Mouse (Mus musculus): Measurements from ENCODE around the gene Picalm. TPM values are rescaled to one million over a fixed set of nuclear protein-coding genes. Genes with fewer than 3 reads are reported as not detected.

The Picalm gene
- polyA plus RNA-seq, 1 experiment = 40.1 TPM

DNA sequence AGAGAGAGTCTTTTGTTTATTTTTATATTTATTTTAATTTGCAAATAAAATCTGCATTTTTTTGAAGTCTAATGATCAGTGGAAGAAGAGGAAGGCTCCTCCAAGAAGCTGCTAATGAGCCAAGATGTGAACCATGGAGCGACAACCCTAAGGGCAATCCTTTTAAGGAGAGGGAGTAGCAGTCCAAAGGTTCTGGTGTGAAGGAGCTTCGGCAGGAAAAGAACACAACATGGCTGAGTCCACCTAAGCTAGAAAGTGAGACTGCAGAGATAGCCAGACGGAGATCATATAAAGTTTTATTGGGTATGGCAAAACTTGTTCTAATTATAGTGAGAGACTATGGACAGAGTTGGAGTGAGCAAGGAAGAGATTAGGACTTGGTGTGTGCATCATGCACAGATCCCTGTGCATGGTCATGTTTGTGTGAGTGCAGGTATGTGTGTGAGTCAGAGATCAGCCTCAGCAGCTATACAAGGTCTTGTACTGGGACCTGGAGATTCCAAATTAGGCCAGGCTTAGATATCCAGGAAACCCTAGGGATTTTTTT, 29.3 kb upstream of the Picalm start:
- no peaks in the 10 kb centered on the region for H3K27me3 ChIP-seq (ENCODE audit: control insufficient read depth, insufficient read depth, insufficient read length)
- H3K4me3 ChIP-seq = no peak overlapping the region
- TF ChIP-seq SRF (IDR thresholded peaks at IDR 0.05; ENCODE audit: control insufficient read depth, insufficient read length, low read depth) (no peak), CEBPB (IDR thresholded peaks at IDR 0.05; ENCODE audit: insufficient read depth, poor library complexity, severe bottlenecking) (no peak), MYOD1 (IDR thresholded peaks at IDR 0.05; ENCODE audit: control insufficient read depth in 1 of 3, insufficient read length in 2 of 3, low read depth in 2 of 3) (no peak), TCF12 (IDR thresholded peaks at IDR 0.05; ENCODE audit: insufficient read depth, poor library complexity, severe bottlenecking) (no peak), MAX (IDR thresholded peaks at IDR 0.05; ENCODE audit: low read depth) (no peak), USF1 (IDR thresholded peaks at IDR 0.05; ENCODE audit: low read depth) (no peak)
- no peak overlapping the region for H3ac ChIP-seq (ENCODE audit: control insufficient read depth, insufficient read length)
- H3K36me3 ChIP-seq (ENCODE audit: control insufficient read depth, insufficient read depth) = no peaks in the 10 kb centered on the region
- H3K4me2 ChIP-seq (ENCODE audit: low read depth) = no peak overlapping the region
- no peaks in the 10 kb centered on the region for H3K79me2 ChIP-seq (ENCODE audit: control insufficient read depth, insufficient read depth)

DNA sequence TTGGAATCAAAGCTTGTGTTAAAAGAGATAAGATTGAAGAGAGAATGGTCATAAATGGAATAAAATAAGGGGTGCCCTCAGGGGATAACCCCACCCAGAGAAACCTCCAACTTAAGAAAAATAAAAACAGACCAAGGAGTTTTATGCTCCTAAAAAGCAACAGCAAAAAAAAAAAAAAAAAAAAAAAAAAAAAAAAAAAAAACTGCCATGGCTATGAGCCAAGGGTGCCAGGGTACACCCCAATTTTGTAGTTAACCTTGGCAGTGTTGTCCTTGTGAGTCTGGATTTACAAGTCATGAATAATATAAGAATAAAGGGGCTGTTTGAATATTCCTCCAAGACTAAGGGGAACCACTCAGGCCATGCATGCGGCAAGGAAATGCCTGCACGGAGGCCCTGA, 13.9 kb upstream of the Picalm start:
- no peaks in the 10 kb centered on the region for H3K27me3 ChIP-seq (ENCODE audit: control insufficient read depth, insufficient read depth, insufficient read length)
- no peak overlapping the region for H3K4me2 ChIP-seq (ENCODE audit: low read depth)
- no peak overlapping the region for H3ac ChIP-seq (ENCODE audit: control insufficient read depth, insufficient read length)
- H3K36me3 ChIP-seq (ENCODE audit: control insufficient read depth, insufficient read depth) = no peaks in the 10 kb centered on the region
- H3K79me2 ChIP-seq (ENCODE audit: control insufficient read depth, insufficient read depth) = no peaks in the 10 kb centered on the region
- no peak overlapping the region for H3K4me3 ChIP-seq
- TF ChIP-seq USF1 (IDR thresholded peaks at IDR 0.05; ENCODE audit: low read depth) (no peak), CEBPB (IDR thresholded peaks at IDR 0.05; ENCODE audit: insufficient read depth, poor library complexity, severe bottlenecking) (no peak), REST (IDR thresholded peaks at IDR 0.05; ENCODE audit: insufficient read depth, insufficient read length) (no peak), TCF3 (IDR thresholded peaks at IDR 0.05; ENCODE audit: insufficient read length, low read depth) (no peak), POLR2AphosphoS2 (IDR thresholded peaks at IDR 0.05; ENCODE audit: insufficient read length, low read depth) (no peak), MYOD1 (IDR thresholded peaks at IDR 0.05; ENCODE audit: control insufficient read depth in 1 of 3, insufficient read length in 2 of 3, low read depth in 2 of 3) (no peak), POLR2A (IDR thresholded peaks at IDR 0.05; ENCODE audit: insufficient read length, low read depth) (no peak)

DNA sequence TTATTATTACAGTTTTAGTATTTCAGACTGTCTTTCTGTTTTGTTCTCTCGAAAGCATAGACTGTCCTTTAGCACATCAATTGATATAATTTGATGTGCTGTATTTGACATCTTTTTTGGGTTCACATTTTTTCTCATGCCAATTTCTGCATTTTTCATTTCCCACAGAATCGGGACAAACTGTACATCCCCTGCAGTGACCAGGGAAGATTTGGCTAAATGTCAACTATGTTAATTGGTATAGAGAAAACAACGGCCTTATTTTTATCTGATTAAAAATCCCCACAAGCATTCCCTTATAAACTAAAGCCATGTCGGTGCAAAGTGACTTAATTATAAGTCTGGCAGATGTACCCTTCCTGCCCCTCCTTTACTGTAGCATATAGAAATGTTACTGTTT, 9.9 kb upstream of the Picalm start:
- Histone ChIP-seq H3K36me3 (ENCODE audit: control insufficient read depth, insufficient read depth) (no peaks in the 10 kb centered on the region), H3K4me3 (no peak overlapping the region), H3K27me3 (ENCODE audit: control insufficient read depth, insufficient read depth, insufficient read length) (no peaks in the 10 kb centered on the region), H3K79me2 (ENCODE audit: control insufficient read depth, insufficient read depth) (no peaks in the 10 kb centered on the region), H3ac (ENCODE audit: control insufficient read depth, insufficient read length) (no peak overlapping the region), H3K4me2 (ENCODE audit: low read depth) (no peak overlapping the region)
- no peak for TF ChIP-seq MYOD1 (IDR thresholded peaks at IDR 0.05; ENCODE audit: control insufficient read depth in 1 of 3, insufficient read length in 2 of 3, low read depth in 2 of 3)
- TF ChIP-seq MAX (IDR thresholded peaks at IDR 0.05; ENCODE audit: low read depth) = no peak
- TF ChIP-seq E2F4 (IDR thresholded peaks at IDR 0.05; ENCODE audit: insufficient read depth) = no peak
- TF ChIP-seq REST (IDR thresholded peaks at IDR 0.05; ENCODE audit: insufficient read depth, insufficient read length) = no peak
- TF ChIP-seq USF1 (IDR thresholded peaks at IDR 0.05; ENCODE audit: low read depth) = no peak

DNA sequence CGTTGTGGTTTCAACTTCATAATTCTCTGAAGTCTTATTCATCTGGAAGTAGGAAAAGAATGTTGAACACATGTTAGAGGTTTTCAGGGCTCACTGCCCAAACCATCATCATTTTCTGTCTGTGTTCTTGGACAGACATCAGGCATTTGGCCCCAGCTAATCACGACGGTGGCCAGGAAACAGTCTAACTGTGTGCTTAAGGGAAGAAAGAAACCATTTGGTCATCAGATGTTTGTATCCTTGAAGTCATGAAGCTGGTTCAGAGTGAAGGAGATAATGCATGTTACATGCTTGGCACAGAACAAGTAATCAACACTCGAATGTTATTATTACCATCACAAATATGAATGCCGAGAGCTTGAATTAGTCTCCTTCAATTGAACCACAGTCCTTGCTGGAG, 5.0 kb upstream of the Picalm start:
- no peak overlapping the region for H3ac ChIP-seq (ENCODE audit: control insufficient read depth, insufficient read length)
- no peak overlapping the region for H3K4me3 ChIP-seq
- no peak for TF ChIP-seq USF1 (IDR thresholded peaks at IDR 0.05; ENCODE audit: low read depth)
- no peak for TF ChIP-seq MYOG (IDR thresholded peaks at IDR 0.05; ENCODE audit: control insufficient read depth in 1 of 3, insufficient read depth in 1 of 3, insufficient read length in 2 of 3, low read depth in 2 of 3)
- no peak for TF ChIP-seq SRF (IDR thresholded peaks at IDR 0.05; ENCODE audit: control insufficient read depth, insufficient read length, low read depth)
- TF ChIP-seq POLR2A (IDR thresholded peaks at IDR 0.05; ENCODE audit: insufficient read length, low read depth) = no peak
- TF ChIP-seq TCF12 (IDR thresholded peaks at IDR 0.05; ENCODE audit: insufficient read depth, poor library complexity, severe bottlenecking) = no peak
- no peak for TF ChIP-seq MYOD1 (IDR thresholded peaks at IDR 0.05; ENCODE audit: control insufficient read depth in 1 of 3, insufficient read length in 2 of 3, low read depth in 2 of 3)
- TF ChIP-seq E2F4 (IDR thresholded peaks at IDR 0.05; ENCODE audit: insufficient read depth) = no peak
- no peak for TF ChIP-seq POLR2AphosphoS2 (IDR thresholded peaks at IDR 0.05; ENCODE audit: insufficient read length, low read depth)
- no peak for TF ChIP-seq REST (IDR thresholded peaks at IDR 0.05; ENCODE audit: insufficient read depth, insufficient read length)
- no peak for TF ChIP-seq TCF3 (IDR thresholded peaks at IDR 0.05; ENCODE audit: insufficient read length, low read depth)
- TF ChIP-seq CEBPB (IDR thresholded peaks at IDR 0.05; ENCODE audit: insufficient read depth, poor library complexity, severe bottlenecking) = no peak
- no peak for TF ChIP-seq MAX (IDR thresholded peaks at IDR 0.05; ENCODE audit: low read depth)
- no peak overlapping the region for H3K4me2 ChIP-seq (ENCODE audit: low read depth)
- H3K27me3 ChIP-seq (ENCODE audit: control insufficient read depth, insufficient read depth, insufficient read length) = no peaks in the 10 kb centered on the region
- no peaks in the 10 kb centered on the region for H3K36me3 ChIP-seq (ENCODE audit: control insufficient read depth, insufficient read depth)
- H3K79me2 ChIP-seq (ENCODE audit: control insufficient read depth, insufficient read depth) = no peaks in the 10 kb centered on the region

DNA sequence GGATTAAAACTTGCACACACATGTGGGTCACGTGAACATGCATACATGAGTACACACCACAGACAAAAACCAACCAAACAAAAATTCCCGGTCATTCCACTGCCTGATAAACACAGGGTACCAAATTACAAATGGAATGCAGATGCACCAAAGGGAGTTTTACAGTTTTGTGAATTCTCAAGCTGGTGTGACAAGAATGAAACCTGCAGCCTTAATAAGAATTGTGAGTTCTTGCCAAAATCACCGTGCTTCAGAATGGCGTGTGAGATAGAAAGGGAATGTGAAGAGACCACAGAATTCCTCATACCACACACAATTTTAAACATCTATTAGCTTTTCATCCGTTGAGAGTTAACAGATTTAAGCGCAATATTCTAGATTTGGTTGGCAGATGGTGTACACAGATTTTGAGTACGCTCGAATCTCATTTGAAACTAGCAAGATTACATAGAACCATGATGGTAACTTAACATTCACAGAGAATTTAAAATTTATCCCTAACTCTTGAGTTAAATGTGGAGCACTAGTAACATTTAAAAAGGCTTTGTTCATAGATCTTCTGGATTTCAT, 1.3 kb upstream of the Picalm start:
- peaks cover 35% of the 10 kb centered on the region for H3K79me2 ChIP-seq (ENCODE audit: control insufficient read depth, insufficient read depth)
- TF ChIP-seq POLR2AphosphoS2 (IDR thresholded peaks at IDR 0.05; ENCODE audit: insufficient read length, low read depth) (no peak), POLR2A (IDR thresholded peaks at IDR 0.05; ENCODE audit: insufficient read length, low read depth) (no peak), TCF12 (IDR thresholded peaks at IDR 0.05; ENCODE audit: insufficient read depth, poor library complexity, severe bottlenecking) (no peak), MYOD1 (IDR thresholded peaks at IDR 0.05; ENCODE audit: control insufficient read depth in 1 of 3, insufficient read length in 2 of 3, low read depth in 2 of 3) (no peak), USF1 (IDR thresholded peaks at IDR 0.05; ENCODE audit: low read depth) (no peak), SRF (IDR thresholded peaks at IDR 0.05; ENCODE audit: control insufficient read depth, insufficient read length, low read depth) (no peak), CEBPB (IDR thresholded peaks at IDR 0.05; ENCODE audit: insufficient read depth, poor library complexity, severe bottlenecking) (no peak), MYOG (IDR thresholded peaks at IDR 0.05; ENCODE audit: control insufficient read depth in 1 of 3, insufficient read depth in 1 of 3, insufficient read length in 2 of 3, low read depth in 2 of 3) (no peak), MAX (IDR thresholded peaks at IDR 0.05; ENCODE audit: low read depth) (no peak), REST (IDR thresholded peaks at IDR 0.05; ENCODE audit: insufficient read depth, insufficient read length) (no peak), TCF3 (IDR thresholded peaks at IDR 0.05; ENCODE audit: insufficient read length, low read depth) (no peak), E2F4 (IDR thresholded peaks at IDR 0.05; ENCODE audit: insufficient read depth) (no peak)
- peak overlapping the region; percentile 99 for H3K4me3 ChIP-seq
- peak overlapping the region; percentile 88 for H3K4me2 ChIP-seq (ENCODE audit: low read depth)
- H3K27me3 ChIP-seq (ENCODE audit: control insufficient read depth, insufficient read depth, insufficient read length) = no peaks in the 10 kb centered on the region
- H3K36me3 ChIP-seq (ENCODE audit: control insufficient read depth, insufficient read depth) = no peaks in the 10 kb centered on the region
- H3ac ChIP-seq (ENCODE audit: control insufficient read depth, insufficient read length) = no peak overlapping the region
